Mouse (Mus musculus): ENCODE data around the gene Rpl23a. TPM values are rescaled to one million over a fixed set of nuclear protein-coding genes. Genes with fewer than 3 reads are reported as not detected.

Gene Rpl23a
- 199 and 383 TPM in 2 replicates for polyA plus RNA-seq (2012; rRNA removed; ENCODE audit: low replicate concordance)

GRCm38 (mm10) chr11:78182961-78183844, at the start of gene Rpl23a:
Gene Rpl23a, minus strand, starts transcription at chr11:78183584.

GRCm38 (mm10) chr11:78193113-78193512, 9.7 kb upstream of the Rpl23a start, which contains the start of gene Proca1:
Gene Proca1, plus strand, starts transcription at chr11:78193392.

GRCm38 (mm10) chr11:78188331-78189233, 5.2 kb upstream of the Rpl23a start, which contains the start of gene Rab34:
Gene Rab34, plus strand, starts transcription at chr11:78188430.

GRCm38 (mm10) chr11:78176402-78176862, 7.0 kb downstream of the Rpl23a start, which contains the start of the genes Nek8 and Tlcd1:
Gene Nek8, minus strand, starts transcription at chr11:78176675.
Gene Tlcd1, plus strand, starts transcription at chr11:78176711.

GRCm38 (mm10) chr11:78164924-78165760, 18.2 kb downstream of the Rpl23a start, which contains the start of gene Traf4:
Gene Traf4, minus strand, starts transcription at chr11:78165589.

Other genes starting within 250 kb of the Rpl23a start
- 33.8 and 65.1 TPM in 2 replicates for gene Phf12, start 200.8 kb downstream of the Rpl23a start, polyA plus RNA-seq (2012; rRNA removed; ENCODE audit: low replicate concordance)
- 2.3 and 8.7 TPM in 2 replicates for gene Dhrs13, start 151.3 kb downstream of the Rpl23a start, polyA plus RNA-seq (2012; rRNA removed; ENCODE audit: low replicate concordance)
- 136 and 176 TPM in 2 replicates for gene Flot2, start 145.7 kb downstream of the Rpl23a start, polyA plus RNA-seq (2012; rRNA removed; ENCODE audit: low replicate concordance)
- 42.7 and 44.1 TPM in 2 replicates for gene Eral1, start 103.2 kb downstream of the Rpl23a start, polyA plus RNA-seq (2012; rRNA removed; ENCODE audit: low replicate concordance)
- 13.2 and 18.0 TPM in 2 replicates for gene Fam222b, start 88.9 kb downstream of the Rpl23a start, polyA plus RNA-seq (2012; rRNA removed; ENCODE audit: low replicate concordance)
- 32.7 and 61.9 TPM in 2 replicates for gene Traf4, start 18.0 kb downstream of the Rpl23a start, polyA plus RNA-seq (2012; rRNA removed; ENCODE audit: low replicate concordance)
- gene Nek8, start 6.9 kb downstream of the Rpl23a start, polyA plus RNA-seq (2012; rRNA removed; ENCODE audit: low replicate concordance) = 16.3 and 23.8 TPM in 2 replicates
- gene Tlcd1, start 6.9 kb downstream of the Rpl23a start, polyA plus RNA-seq (2012; rRNA removed; ENCODE audit: low replicate concordance) = 81.1 and 154 TPM in 2 replicates
- 147 and 188 TPM in 2 replicates for gene Rab34, start 4.8 kb upstream of the Rpl23a start, polyA plus RNA-seq (2012; rRNA removed; ENCODE audit: low replicate concordance)
- gene Proca1, start 9.8 kb upstream of the Rpl23a start, polyA plus RNA-seq (2012; rRNA removed; ENCODE audit: low replicate concordance) = 4.9 and 12.0 TPM in 2 replicates
- gene Sdf2, start 62.2 kb upstream of the Rpl23a start, polyA plus RNA-seq (2012; rRNA removed; ENCODE audit: low replicate concordance) = 123 and 136 TPM in 2 replicates
- 18.6 and 25.9 TPM in 2 replicates for gene Supt6, start 62.4 kb upstream of the Rpl23a start, polyA plus RNA-seq (2012; rRNA removed; ENCODE audit: low replicate concordance)
- 98.7 and 125 TPM in 2 replicates for gene 2610507B11Rik, start 78.2 kb upstream of the Rpl23a start, polyA plus RNA-seq (2012; rRNA removed; ENCODE audit: low replicate concordance)
- 0.23 and 0.24 TPM in 2 replicates for gene BC030499, start 107.3 kb upstream of the Rpl23a start, polyA plus RNA-seq (2012; rRNA removed; ENCODE audit: low replicate concordance)
- 1.3 and 5.4 TPM in 2 replicates for gene Spag5, start 117.9 kb upstream of the Rpl23a start, polyA plus RNA-seq (2012; rRNA removed; ENCODE audit: low replicate concordance)
- 0.95 and 4.4 TPM in 2 replicates for gene Aldoc, start 139.4 kb upstream of the Rpl23a start, polyA plus RNA-seq (2012; rRNA removed; ENCODE audit: low replicate concordance)
- gene Pigs, start 144.8 kb upstream of the Rpl23a start, polyA plus RNA-seq (2012; rRNA removed; ENCODE audit: low replicate concordance) = 96.3 and 108 TPM in 2 replicates
- 136 and 376 TPM in 2 replicates for gene Unc119, start 159.9 kb upstream of the Rpl23a start, polyA plus RNA-seq (2012; rRNA removed; ENCODE audit: low replicate concordance)
- not detected in 2 replicates for gene Foxn1, start 203.0 kb upstream of the Rpl23a start, polyA plus RNA-seq (2012; rRNA removed; ENCODE audit: low replicate concordance)
- 0.27 and 0.40 TPM in 2 replicates for gene Slc13a2, start 238.6 kb upstream of the Rpl23a start, polyA plus RNA-seq (2012; rRNA removed; ENCODE audit: low replicate concordance)